9 mouse cellular contexts compared by ENCODE assay signal in the genomic region with DNA sequence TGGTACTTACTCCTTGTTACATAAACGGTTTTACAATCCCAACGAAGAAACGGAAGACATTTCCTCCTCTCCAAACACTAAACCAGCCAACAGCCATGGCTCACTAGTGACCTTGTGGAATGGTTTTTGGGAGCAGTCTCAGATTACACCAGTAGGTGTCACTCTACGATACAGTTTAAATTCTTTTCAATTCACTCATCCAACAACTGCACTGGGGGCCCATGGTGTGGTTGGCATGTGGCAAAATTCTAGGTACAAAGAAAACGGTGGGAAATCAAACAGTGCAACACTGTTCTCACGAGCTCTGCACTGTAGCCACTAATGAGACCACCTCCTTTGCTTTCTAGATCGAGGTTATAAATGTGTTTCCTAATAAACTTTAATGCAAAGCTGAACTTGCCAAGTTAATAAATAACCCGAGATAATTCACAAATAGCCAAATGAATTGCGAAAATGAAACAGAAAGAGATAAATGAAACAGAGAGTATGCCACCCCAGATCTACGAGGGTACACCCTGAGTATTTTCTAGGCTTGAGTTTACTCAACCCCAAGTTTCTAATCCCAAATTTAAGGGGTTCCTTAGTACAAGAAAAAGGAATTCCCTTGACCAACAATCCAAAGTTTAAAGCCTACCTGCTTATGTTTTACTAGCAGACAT.
A peak's percentile ranks its signal among the peaks of the same experiment; 100 is the strongest.
DNase-seq lines count a peak whose midpoint lies in the region; ATAC-seq and TF ChIP-seq lines count a peak whose summit lies in the region.
"Had no signal": no experiment of that assay in that cellular context is flagged by ENCODE, and none has a peak within 500 bp of the region (broad histone marks: within the 10 kb centered on the region; RNA-seq: fewer than 3 reads in every experiment).

No protein-coding gene starts in this region.

- no peaks in the 10 kb centered on the region for H3K27me3 ChIP-seq in liver, embryonic 12.5 days (replicated peaks)
- no peaks in the 10 kb centered on the region for H3K27me3 ChIP-seq in MEL (ENCODE audit: control insufficient read depth in 1 of 2, insufficient read depth in 2 of 2, low read length in 2 of 2)
- no peaks in the 10 kb centered on the region for H3K27me3 ChIP-seq in cerebellum, adult 2 months (ENCODE audit: control insufficient read depth, insufficient read depth, low read length)
- H3K27me3 ChIP-seq: embryonic facial prominence, embryonic 12.5 days had no signal

- H3K9ac ChIP-seq in liver, embryonic 12.5 days, result no peak overlapping the region
- no peak overlapping the region for H3K9ac ChIP-seq in MEL (ENCODE audit: control insufficient read depth, low read depth, low read length, poor library complexity, severe bottlenecking)
- H3K9ac ChIP-seq: embryonic facial prominence, embryonic 12.5 days had no signal

- H3K27ac ChIP-seq in liver, embryonic 12.5 days, result no peak overlapping the region
- no peak overlapping the region for H3K27ac ChIP-seq in MEL (ENCODE audit: control insufficient read depth, low read depth, low read length)
- no peak overlapping the region for H3K27ac ChIP-seq in cerebellum, adult 2 months (ENCODE audit: insufficient read depth, low read length)
- H3K27ac ChIP-seq: embryonic facial prominence, embryonic 12.5 days had no signal

- TF ChIP-seq POLR2A in MEL (IDR thresholded peaks at IDR 0.05; ENCODE audit: control insufficient read depth in 1 of 2, insufficient read depth in 1 of 2, low read depth in 1 of 2, low read length in 2 of 2, poor library complexity in 1 of 2), result no peak
- TF ChIP-seq POLR2A in cerebellum, adult 2 months (IDR thresholded peaks at IDR 0.05; ENCODE audit: borderline replicate concordance, insufficient read depth, low read length), result no peak

- intact Hi-C loops in heart, postnatal 36 days (cut with DNase I), result loop anchor here (1.0 to 5.0 kb wide), 2 partner anchors 35 to 49 kb away; no protein-coding TSS in a partner anchor

- TF ChIP-seq CTCF in MEL (IDR thresholded peaks at IDR 0.05 in 2 of 3, conservative IDR thresholded peaks at IDR 0.05 in 1 of 3; ENCODE audit: control insufficient read depth in 1 of 3, insufficient read depth in 1 of 3, low read depth in 2 of 3, low read length in 3 of 3, poor library complexity in 1 of 3, severe bottlenecking in 1 of 3), result peak; percentile 22 to 83 (median 68); a peak in 5 of 6 replicates
- peak; percentile 58; the same call in 1 of the 2 replicates for TF ChIP-seq CTCF in cerebellum, adult 2 months (IDR thresholded peaks at IDR 0.05; ENCODE audit: borderline replicate concordance, insufficient read depth, low read depth, low read length)

- TF ChIP-seq RAD21 in MEL (IDR thresholded peaks at IDR 0.05; ENCODE audit: low read depth, low read length), result peak; percentile 76

- WGBS in liver, embryonic 12.5 days (ENCODE audit: insufficient replicate concordance), result 48% methylated on average over 10 of the region's 10 CpGs
- 50% methylated on average over 10 of the region's 10 CpGs for WGBS in cerebellum, adult 2 months

- no peak overlapping the region for H3K4me3 ChIP-seq in liver, embryonic 12.5 days
- H3K4me3 ChIP-seq in MEL (ENCODE audit: control insufficient read depth in 1 of 2, insufficient read depth in 1 of 2, low read depth in 2 of 2, low read length in 2 of 2), result no peak overlapping the region
- no peak overlapping the region for H3K4me3 ChIP-seq in cerebellum, adult 2 months (replicated peaks; ENCODE audit: insufficient read depth, low read depth, low read length)
- H3K4me3 ChIP-seq: embryonic facial prominence, embryonic 12.5 days had no signal

- H3K4me1 ChIP-seq in liver, embryonic 12.5 days, result peaks cover 5% of the 10 kb centered on the region; the same call in 1 of the 2 replicates
- no peaks in the 10 kb centered on the region for H3K4me1 ChIP-seq in MEL (ENCODE audit: control insufficient read depth in 1 of 2, insufficient read depth in 2 of 2, low read length in 2 of 2)
- H3K4me1 ChIP-seq in cerebellum, adult 2 months (ENCODE audit: control insufficient read depth, insufficient read depth, low read length), result no peaks in the 10 kb centered on the region
- H3K4me1 ChIP-seq: embryonic facial prominence, embryonic 12.5 days had no signal

- ATAC-seq in liver, embryonic 12.5 days, result no peak
- peak; percentile 93 for ATAC-seq in megakaryocyte progenitor cell, adult 5-6 weeks (replicated peaks; ENCODE audit: poor library complexity)

- no peaks in the 10 kb centered on the region for H3K9me3 ChIP-seq in liver, embryonic 12.5 days (replicated peaks)
- H3K9me3 ChIP-seq in MEL (replicated peaks; ENCODE audit: insufficient read depth, low read length), result no peaks in the 10 kb centered on the region
- H3K9me3 ChIP-seq: embryonic facial prominence, embryonic 12.5 days had no signal

- TF ChIP-seq EP300 in MEL (IDR thresholded peaks at IDR 0.05; ENCODE audit: low read depth in 1 of 2, low read length in 2 of 2), result no peak

- H3K36me3 ChIP-seq in liver, embryonic 12.5 days, result peaks cover 7% of the 10 kb centered on the region; the same call in 1 of the 2 replicates
- H3K36me3 ChIP-seq in MEL (ENCODE audit: control insufficient read depth in 1 of 2, insufficient read depth in 2 of 2, low read length in 2 of 2), result 0 out of 4 replicates have a peak, but pooled peaks cover 0 to 2% of the 10 kb centered on the region in 2 experiments

- no peak overlapping the region for H3K4me2 ChIP-seq in liver, embryonic 12.5 days
- H3K4me2 ChIP-seq: embryonic facial prominence, embryonic 12.5 days had no signal

- no peaks in the 10 kb centered on the region for H3K79me2 ChIP-seq in MEL (ENCODE audit: control insufficient read depth, insufficient read depth, low read length, poor library complexity)

- DNase-seq in liver, result peak; percentile 13
- DNase-seq in MEL (ENCODE audit: low read depth, low spot score), result peak; percentile 68
- peak; percentile 20 to 23 for DNase-seq in cerebellum, adult 2 months
- DNase-seq in heart, postnatal 36 days, result peak; percentile 43
- DNase-seq in layer of hippocampus, adult 9-11 months, result peak; percentile 54
- DNase-seq in thymus, postnatal 25 days, result peak; percentile 22

TF ChIP-seq in MEL, 35 proteins besides CTCF, POLR2A, EP300 and RAD21:
- TF ChIP-seq MYB (IDR thresholded peaks at IDR 0.05; ENCODE audit: low read depth, low read length) (0 out of 2 replicates have a peak, but pooled peaks have one; percentile 10), MYC (IDR thresholded peaks at IDR 0.05; ENCODE audit: low read depth, low read length) (peak; percentile 26; the same call in 1 of the 2 replicates), ZC3H11A (IDR thresholded peaks at IDR 0.05; ENCODE audit: low read depth, low read length) (peak; percentile 51; the same call in 1 of the 2 replicates), SMC3 (IDR thresholded peaks at IDR 0.05; ENCODE audit: low read depth, low read length) (peak; percentile 72), UBTF (IDR thresholded peaks at IDR 0.05; ENCODE audit: borderline replicate concordance, insufficient read depth, low read depth, low read length) (no peak)

Comparison
In these comparisons a context has a peak if more than half of its experiments do, and no peak if none do; other contexts are left out.
1. DNase-seq: peak in every context shown above with its lines; median percentile 68 in MEL; 54 in layer of hippocampus, adult 9-11 months; 43 in heart, postnatal 36 days; 22 in thymus, postnatal 25 days; 22 in cerebellum, adult 2 months; 13 in liver.